Mouse (Mus musculus): ENCODE results near the gene Vti1b. TPM values are rescaled to one million over a fixed set of nuclear protein-coding genes. Genes with fewer than 3 reads are reported as not detected.
A peak's percentile ranks its signal among the peaks of the same experiment; 100 is the strongest.
"Not testable (repeated sequence)": the region's sequence is repeated elsewhere in the genome, so short reads cannot be mapped to it uniquely, and the experiment has no call there.

Vti1b gene
- total RNA-seq (2015; ENCODE audit: low replicate concordance) (7.1 and 13.7 TPM in 2 replicates), total RNA-seq (2017; ENCODE audit: low replicate concordance) (26.6 and 61.4 TPM in 2 replicates)

DNA sequence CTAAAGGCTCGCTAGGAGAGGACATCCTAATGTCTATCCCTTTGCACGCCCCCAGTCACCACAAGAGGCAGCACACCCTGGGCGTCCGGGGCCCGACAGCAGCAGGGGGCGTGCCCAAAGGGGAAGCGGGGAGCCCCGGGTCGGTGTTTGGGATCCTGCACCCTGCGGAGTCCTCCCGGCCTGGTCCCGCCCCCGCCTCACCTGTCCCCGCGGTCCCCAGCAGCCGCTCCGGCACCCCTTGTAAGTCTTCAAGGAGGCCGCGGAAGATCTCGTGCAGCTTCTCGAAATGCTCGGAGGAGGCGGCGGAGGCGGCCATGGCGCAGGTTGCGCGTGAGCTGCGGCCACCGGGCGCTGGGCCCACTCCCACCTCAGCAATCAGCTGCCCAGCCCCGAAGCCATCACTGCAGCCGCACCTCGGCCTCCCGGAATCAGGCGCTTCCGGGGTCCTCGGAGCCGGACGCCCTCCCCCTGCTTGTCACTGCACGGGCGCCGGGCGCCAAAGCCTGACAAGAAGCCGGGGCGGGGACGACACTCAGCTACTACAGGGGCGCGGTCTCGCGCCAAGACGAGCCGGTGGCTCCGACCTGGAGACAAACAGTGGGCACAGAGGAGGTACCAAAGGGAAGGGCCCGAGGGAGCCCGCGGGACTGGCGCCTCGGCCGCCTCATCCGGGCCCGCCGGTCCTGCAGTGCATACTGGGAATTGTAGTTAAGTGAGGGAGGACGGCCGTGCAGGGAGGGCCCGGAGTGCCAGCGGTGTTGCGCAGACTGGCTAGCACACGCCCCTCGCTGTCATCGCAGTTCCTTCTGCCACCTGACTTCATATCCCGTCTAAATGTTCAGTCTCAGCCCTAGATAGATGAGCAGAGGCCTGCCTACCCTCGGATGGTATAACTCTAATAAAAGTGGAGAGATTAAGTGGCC lies at the start of gene Vti1b:
Vti1b (minus strand) TSS at position 649 of the 923 bp plus-strand sequence.
- peak; percentile 96 for ATAC-seq (replicated peaks; ENCODE audit: low FRiP score, poor library complexity, severe bottlenecking)

DNA sequence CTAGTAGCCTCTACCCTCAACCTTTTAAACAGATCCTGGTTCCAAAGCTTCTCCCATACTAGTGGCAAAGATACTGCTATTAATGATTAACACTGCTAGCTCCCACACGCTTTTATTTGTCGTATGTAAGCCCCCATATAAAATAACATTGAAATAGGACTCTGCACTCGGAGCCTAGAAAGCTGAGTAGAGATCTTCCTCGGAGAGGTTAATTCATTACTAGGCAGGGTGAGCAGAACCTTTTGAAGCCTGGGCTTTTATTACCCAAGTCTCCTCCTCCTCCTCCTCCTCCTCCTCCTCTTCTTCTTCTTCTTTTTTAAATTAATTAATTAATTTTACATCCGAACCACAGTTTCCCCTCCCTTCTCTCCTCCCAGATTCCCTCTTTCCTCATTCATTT lies 45.0 kb upstream of the Vti1b start:
- ATAC-seq (replicated peaks; ENCODE audit: low FRiP score, poor library complexity, severe bottlenecking): no peak

DNA sequence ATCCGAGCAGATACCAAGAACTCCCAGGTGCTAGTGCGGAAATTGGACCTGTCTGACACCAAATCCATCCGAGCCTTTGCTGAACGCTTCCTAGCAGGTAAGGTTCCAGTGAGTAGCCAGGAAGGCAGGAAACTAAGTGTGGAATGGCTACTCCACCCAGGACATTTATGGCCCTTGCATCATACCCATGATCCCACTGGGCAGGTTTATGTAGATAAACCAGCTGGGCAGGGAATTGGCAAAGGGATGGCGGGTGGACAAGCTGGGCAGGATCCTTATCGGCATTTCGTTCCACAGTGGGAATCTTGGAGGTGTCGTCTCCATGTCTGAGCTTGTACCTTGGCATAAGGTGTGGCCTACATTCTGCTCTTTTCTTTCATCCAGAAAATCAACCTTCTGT lies 39.0 kb upstream of the Vti1b start:
- no peak for ATAC-seq (replicated peaks; ENCODE audit: low FRiP score, poor library complexity, severe bottlenecking)

GRCm38 (mm10) chr12:79208703-79209464 lies 36.4 kb upstream of the Vti1b start, which contains the start of gene Rdh12:
Gene Rdh12, plus strand, starts transcription at chr12:79208914.
- no peak for ATAC-seq (replicated peaks; ENCODE audit: low FRiP score, poor library complexity, severe bottlenecking)

DNA sequence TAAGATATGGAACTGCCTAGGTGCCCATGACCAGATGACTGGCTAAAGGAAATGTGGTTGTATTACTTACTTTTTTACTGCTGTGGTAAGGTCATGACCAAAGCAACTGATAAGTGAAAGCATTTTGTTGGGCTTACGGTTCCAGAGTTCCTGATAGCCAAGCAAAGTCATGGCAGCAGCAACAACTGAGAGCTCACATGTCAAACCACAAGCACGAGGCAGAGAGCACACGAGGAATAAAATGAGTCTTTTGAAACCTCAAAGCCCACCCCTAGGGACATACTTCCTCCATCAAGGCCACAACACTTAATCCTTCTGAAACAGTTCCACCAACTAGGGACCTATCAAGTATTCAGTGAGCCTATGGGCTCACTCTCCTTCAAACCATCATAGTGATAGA lies 29.4 kb upstream of the Vti1b start:
- no peak for ATAC-seq (replicated peaks; ENCODE audit: low FRiP score, poor library complexity, severe bottlenecking)

DNA sequence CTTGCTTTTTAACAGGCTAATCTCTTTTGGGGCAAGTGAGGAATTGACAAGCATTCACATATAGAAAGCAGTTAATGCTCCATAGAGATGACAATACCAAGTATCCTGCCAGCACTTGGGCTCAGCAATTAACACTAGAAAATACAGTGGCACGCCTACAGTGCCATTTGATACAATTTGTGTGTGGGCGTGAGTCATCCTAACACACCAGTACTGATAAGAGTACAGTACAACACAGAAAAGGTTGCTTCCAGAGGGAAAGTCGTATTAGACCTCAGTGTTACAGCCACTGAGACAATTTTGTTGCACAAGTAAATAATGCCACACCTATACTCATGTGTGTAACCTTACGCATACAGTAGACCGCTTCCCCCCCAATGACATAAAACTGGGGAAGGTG lies 24.6 kb upstream of the Vti1b start:
- ATAC-seq (replicated peaks; ENCODE audit: low FRiP score, poor library complexity, severe bottlenecking): no peak

GRCm38 (mm10) chr12:79193441-79193840 lies 21.0 kb upstream of the Vti1b start:
- no peak for ATAC-seq (replicated peaks; ENCODE audit: low FRiP score, poor library complexity, severe bottlenecking)

GRCm38 (mm10) chr12:79192193-79192592 lies 19.7 kb upstream of the Vti1b start, which contains the start of gene Rdh11:
Gene Rdh11, minus strand, starts transcription at chr12:79192293.
- ATAC-seq (replicated peaks; ENCODE audit: low FRiP score, poor library complexity, severe bottlenecking): no peak

GRCm38 (mm10) chr12:79191701-79192100 lies 19.2 kb upstream of the Vti1b start:
- peak; percentile 90 for ATAC-seq (replicated peaks; ENCODE audit: low FRiP score, poor library complexity, severe bottlenecking)

GRCm38 (mm10) chr12:79190931-79191673 lies 18.6 kb upstream of the Vti1b start:
- ATAC-seq (replicated peaks; ENCODE audit: low FRiP score, poor library complexity, severe bottlenecking): peak; percentile 94

- not testable (repeated sequence) for ATAC-seq (replicated peaks; ENCODE audit: low FRiP score, poor library complexity, severe bottlenecking)
These were observed 12.7 kb upstream of the Vti1b start for GRCm38 (mm10) chr12:79185160-79185559.

DNA sequence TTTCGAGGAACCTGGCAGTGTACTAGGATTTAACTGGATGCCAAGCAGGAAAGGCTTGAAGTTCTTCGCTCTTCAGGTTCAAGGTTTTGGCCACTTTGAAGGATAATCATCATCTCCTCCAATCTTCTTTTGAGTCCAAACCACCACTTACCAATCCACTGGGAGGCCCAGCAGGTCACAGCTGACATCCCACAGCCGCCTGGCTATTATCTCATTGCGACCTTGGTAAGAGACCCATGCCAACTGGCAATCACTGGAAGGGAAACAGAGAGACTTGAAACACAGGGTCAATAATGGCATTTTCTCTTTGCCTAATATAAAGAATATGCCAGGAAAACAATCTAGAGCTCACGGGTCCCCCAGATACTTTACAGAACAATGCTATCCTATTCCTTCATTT lies 3.5 kb upstream of the Vti1b start:
- ATAC-seq (replicated peaks; ENCODE audit: low FRiP score, poor library complexity, severe bottlenecking): no peak

DNA sequence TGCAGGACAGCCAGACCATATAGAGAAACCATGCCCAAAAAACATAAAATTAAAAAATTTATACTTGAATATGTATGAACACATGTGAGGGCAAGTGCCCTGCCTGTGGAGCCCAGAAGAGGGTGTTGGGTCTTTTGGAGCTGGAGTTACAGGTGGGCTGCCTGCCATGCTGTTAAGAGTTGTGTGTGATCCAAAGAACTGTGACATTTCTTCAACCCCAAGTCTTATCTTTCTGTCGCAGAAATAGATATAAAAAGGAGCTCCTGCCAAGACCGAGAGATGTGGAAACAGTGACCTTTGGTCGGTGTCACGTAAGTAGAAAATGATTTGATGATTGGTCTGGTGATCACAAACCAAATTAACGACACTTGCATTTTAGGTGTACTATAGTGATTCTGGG lies 1.3 kb upstream of the Vti1b start:
- peak; percentile 18; the same call in 1 of the 2 replicates for ATAC-seq (replicated peaks; ENCODE audit: low FRiP score, poor library complexity, severe bottlenecking)

DNA sequence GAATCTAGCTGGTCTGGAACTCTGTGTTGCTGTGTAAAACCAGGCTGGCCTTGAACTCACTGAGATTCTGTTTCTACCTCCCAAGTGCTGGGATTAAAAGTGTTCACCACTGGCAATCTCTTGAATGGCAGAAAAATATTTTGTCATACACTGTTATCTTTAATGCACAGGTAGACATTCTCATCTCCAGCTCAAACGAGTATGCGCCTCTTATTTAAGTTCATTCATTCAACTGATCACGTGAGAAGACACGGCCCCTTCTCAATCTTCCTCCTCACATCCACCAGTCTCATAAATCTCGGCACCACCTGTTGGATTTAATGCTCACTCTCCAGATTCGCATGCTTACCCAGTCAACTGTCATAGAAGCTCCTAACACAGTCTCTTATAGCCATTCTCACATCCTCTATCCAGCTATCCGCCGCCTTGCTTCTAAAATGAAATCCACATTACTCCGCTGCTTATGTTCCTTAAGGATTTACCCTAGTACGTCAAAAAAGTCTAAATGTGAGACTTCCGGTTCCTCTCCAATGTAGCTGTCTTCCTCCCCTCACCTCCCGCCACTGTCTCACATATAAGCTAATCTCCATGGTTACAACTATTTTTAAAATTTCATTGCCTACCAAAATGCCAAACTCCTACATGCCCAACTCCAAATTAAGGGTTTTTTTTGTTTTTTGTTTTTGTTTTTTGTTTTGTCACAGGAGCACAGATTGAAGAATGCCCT lies 1.0 kb downstream of the Vti1b start:
- no peak for ATAC-seq (replicated peaks; ENCODE audit: low FRiP score, poor library complexity, severe bottlenecking)

DNA sequence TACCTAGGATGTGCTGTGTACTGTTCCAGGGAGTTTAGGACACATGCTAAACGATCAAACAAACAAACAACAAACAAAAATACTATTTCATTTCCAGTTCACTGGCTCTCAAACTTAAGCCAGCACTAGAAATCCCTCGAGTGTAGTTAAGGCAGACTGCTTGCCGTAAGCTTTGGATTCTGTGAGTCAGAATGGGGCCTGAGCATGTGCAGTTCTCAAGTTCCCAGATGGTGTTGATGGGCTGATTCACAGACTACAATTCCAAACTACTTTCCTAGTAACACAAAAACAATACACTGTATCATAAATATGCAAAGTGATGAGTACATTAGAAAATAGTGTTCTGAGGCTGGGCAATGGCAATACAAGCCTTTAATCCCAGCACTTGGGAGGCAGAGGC lies 2.0 kb downstream of the Vti1b start:
- ATAC-seq (replicated peaks; ENCODE audit: low FRiP score, poor library complexity, severe bottlenecking): no peak

GRCm38 (mm10) chr12:79169173-79169572 lies 3.3 kb downstream of the Vti1b start:
- ATAC-seq (replicated peaks; ENCODE audit: low FRiP score, poor library complexity, severe bottlenecking): no peak

DNA sequence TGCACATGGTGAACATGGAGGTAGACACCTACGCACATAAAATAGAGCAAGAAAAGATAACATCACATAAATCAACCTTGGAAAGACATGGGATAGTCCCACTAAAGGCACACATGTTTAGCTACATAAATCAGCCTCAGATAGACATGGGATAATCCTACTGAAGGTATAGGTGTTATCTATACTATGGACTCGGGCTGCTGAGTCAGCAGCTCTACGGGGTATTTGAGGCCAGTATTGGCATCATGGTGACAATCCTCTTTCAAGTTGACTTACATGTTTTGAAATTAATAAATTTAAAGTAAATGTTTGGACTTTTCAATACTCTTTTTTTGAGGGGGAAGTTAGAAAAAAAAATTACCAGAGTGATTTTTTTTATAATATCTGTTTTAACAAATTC lies 9.6 kb downstream of the Vti1b start:
- no peak for ATAC-seq (replicated peaks; ENCODE audit: low FRiP score, poor library complexity, severe bottlenecking)

DNA sequence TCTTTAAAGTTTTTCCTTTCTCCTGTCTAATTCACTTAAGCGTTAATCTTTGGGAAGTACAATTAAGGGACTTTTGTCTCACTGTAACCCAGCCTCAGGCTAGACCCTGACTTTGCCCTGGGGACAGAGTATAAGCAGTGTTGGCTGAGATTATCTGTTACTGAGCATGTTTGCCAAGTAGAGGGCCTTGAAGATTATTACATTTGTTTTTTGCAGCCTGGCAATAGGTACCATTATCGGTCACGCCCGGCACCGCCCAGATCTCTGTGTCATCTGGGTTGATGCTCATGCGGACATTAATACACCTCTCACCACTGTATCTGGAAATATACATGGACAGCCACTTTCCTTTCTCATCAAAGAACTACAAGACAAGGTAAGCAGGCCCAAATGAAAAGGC lies 22.8 kb downstream of the Vti1b start:
- no peak for ATAC-seq (replicated peaks; ENCODE audit: low FRiP score, poor library complexity, severe bottlenecking)

DNA sequence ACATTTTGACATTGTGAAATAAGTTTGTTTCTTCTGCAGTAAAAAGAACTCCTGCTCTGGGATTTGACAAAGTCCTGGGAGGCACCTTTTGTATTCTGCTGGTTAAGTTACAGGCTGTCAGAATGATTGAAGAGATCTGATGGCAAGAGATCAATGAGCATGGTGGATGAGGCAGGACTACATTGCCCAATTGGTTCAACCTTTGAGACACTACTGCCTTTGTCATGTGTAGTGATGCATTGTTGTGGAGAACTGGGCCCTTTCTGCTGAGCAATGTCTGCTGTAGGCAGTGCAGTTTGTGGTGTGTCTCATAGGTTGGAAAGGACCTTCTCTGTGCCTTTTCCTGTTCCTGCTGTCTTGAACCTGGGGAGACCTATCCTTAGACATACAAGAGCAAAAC lies 31.1 kb downstream of the Vti1b start:
- ATAC-seq (replicated peaks; ENCODE audit: low FRiP score, poor library complexity, severe bottlenecking): no peak

Data from erythroid progenitor cell, adult 5-6 weeks (primary cell).